Mouse (Mus musculus) liver, embryonic 11.5 days (tissue): ENCODE data around the gene Traip. TPM values are rescaled to one million over a fixed set of nuclear protein-coding genes. Genes with fewer than 3 reads are reported as not detected.

ENCODE experiments used
- ATAC-seq: fragments of 200-750 bp; cut with Nextera tagmentation; replicated peaks from 2 replicates; pipeline ENCODE4 v1.8.0; 2017; ENCODE audit warnings: moderate number of reproducible peaks, mild to moderate bottlenecking, moderate TSS enrichment, moderate library complexity; ENCODE audit not compliant: low FRiP score
- DNase-seq: peaks from one replicate; pipeline ENCODE4 v3.0.0-alpha.2; 2017; ENCODE audit warnings: low spot score
- H3K27ac ChIP-seq: fragments of 300-500 bp; sonication (generic); 2 replicates; pipeline ENCODE4 v1.5.1; 2014; ENCODE audit warnings: mild to moderate bottlenecking, low read depth, low read length, control low read depth
- H3K27me3 ChIP-seq: fragments of 300-500 bp; sonication (generic); replicated peaks from 2 replicates; pipeline ENCODE4 v1.6.1; 2014; ENCODE audit warnings: low read length, mixed read lengths; ENCODE audit not compliant: control insufficient read depth, insufficient read depth
- H3K36me3 ChIP-seq: fragments of 300-500 bp; sonication (generic); 2 replicates; pipeline ENCODE4 v1.6.1; 2014; ENCODE audit warnings: mild to moderate bottlenecking, low read length, moderate library complexity, mixed read lengths; ENCODE audit not compliant: control insufficient read depth, insufficient read depth
- H3K4me1 ChIP-seq: fragments of 300-500 bp; sonication (generic); replicated peaks from 2 replicates; pipeline ENCODE4 v1.6.1; 2014; ENCODE audit warnings: low read length, mixed read lengths; ENCODE audit not compliant: control insufficient read depth, insufficient read depth
- H3K4me2 ChIP-seq: fragments of 300-500 bp; sonication (generic); 2 replicates; pipeline ENCODE4 v1.6.1; 2014; ENCODE audit warnings: mild to moderate bottlenecking, control low read depth, moderate library complexity
- H3K4me3 ChIP-seq: fragments of 300-500 bp; sonication (generic); 2 replicates; pipeline ENCODE4 v1.5.1; 2014; ENCODE audit warnings: low read depth, low read length, control low read depth
- H3K9ac ChIP-seq: fragments of 300-500 bp; sonication (generic); 2 replicates; pipeline ENCODE4 v1.6.1; 2014; ENCODE audit warnings: low read depth, low read length, control low read depth
- H3K9me3 ChIP-seq: fragments of 300-500 bp; sonication (generic); 2 replicates; pipeline ENCODE4 v1.6.1; 2016; ENCODE audit warnings: low read length, inconsistent platforms, mixed read lengths; ENCODE audit not compliant: control insufficient read depth
- WGBS: fragments of 180-500 bp; shearing (Covaris S2); extraction: QIAGEN DNeasy Blood & Tissue Kit; methylation state at CpG from one replicate; pipeline ENCODE4 v1.1.7; 2014; 5-methylcytosine and 5-hydroxymethylcytosine counted together
- polyA plus RNA-seq: library from polyadenylated mRNA; unstranded; fragments of >200 nt; fragmentation: Nextera tagmentation; extraction: Ambion mirVana; gene quantifications from 2 replicates; pipeline ENCODE4 v1.2.1, GENCODE M21; 2014

The Traip gene
- polyA plus RNA-seq, 1 experiment from 2014 or later: 32.9 TPM

DNA sequence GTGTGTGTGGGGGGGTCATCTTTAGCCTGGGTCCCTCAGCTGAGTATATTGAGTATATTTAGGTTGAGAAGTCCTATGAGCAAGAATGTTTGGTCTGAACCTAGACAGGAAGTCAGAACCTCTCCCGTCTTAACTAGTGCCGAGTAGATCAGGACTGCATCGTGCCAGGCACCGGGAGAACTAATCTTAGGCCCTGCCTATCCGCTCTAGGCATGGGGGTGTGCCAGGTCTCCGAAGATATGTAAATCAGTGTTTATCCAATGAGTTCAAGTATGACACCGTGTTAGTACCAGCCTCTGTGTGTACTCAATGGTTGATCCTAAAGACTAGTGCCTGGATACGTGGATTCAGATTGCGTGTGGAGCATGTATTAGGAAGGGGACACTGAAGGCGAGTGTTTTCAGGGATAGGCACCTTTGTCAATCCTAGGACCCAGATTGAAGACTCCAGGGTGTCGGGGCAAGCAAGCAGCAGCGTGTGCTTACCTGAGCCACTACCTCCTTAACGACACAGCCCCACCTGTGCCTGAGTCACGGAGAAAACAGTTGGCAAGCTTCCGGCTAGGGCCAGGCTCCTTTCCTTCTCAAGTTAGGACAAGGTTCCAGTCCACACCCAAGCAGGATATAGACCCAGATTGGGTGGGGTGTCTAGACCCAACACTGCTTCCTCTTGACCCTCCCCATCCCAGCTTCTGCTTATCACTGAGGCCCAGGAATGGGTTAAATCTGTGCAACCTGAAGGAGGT, 39.7 kb upstream of the Traip start:
- Histone ChIP-seq H3K27me3 (peaks cover 2% of the 10 kb centered on the region; the same call in 1 of the 2 replicates), H3K4me3 (no peak overlapping the region), H3K4me1 (peaks cover 24% of the 10 kb centered on the region), H3K36me3 (no peaks in the 10 kb centered on the region), H3K9me3 (no peaks in the 10 kb centered on the region), H3K9ac (no peak overlapping the region), H3K27ac (no peak overlapping the region), H3K4me2 (no peak overlapping the region)
- DNase-seq (no peak), ATAC-seq (no peak)
- WGBS: 76% methylated on average over 15 of the region's 15 CpGs

DNA sequence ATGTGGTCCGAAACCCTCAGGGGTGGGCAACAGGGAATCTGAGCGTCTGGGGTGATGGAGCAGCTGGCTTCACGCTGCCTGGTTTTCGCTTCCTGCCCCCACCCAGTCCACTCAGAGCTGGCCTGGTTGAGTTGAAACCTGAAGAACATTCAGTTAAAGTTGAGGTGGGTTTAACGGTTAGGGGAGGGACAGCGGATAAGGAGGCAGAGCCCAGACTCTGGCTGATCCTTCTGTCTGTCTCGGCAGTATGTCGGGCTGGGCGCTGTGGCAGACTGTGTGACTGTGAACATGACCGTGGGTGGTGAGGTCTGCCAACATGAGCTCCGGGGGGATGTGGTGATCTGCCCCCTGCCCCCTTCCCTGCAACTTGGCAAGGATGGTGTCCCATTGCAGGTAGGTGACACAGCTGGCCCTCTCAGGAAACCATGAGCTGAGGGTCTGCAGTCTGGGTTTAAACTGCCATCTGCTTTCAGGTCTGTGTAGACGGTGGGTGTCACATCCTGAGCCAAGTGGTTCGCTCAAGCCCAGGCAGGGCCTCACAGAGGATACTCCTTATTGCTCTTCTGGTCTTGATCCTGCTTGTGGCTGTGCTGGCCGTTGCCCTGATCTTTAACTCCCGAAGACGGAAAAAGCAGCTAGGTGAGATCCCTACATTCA, 35.0 kb upstream of the Traip start:
- H3K36me3 ChIP-seq: no peaks in the 10 kb centered on the region
- H3K9ac ChIP-seq: no peak overlapping the region
- ATAC-seq (no peak), DNase-seq (no peak)
- H3K9me3 ChIP-seq: no peaks in the 10 kb centered on the region
- H3K27me3 ChIP-seq: no peaks in the 10 kb centered on the region; the same call in 1 of the 2 replicates
- 69% methylated on average over 16 of the region's 16 CpGs for WGBS
- no peak overlapping the region for H3K27ac ChIP-seq
- H3K4me1 ChIP-seq: no peaks in the 10 kb centered on the region
- no peak overlapping the region for H3K4me3 ChIP-seq
- no peak overlapping the region for H3K4me2 ChIP-seq

DNA sequence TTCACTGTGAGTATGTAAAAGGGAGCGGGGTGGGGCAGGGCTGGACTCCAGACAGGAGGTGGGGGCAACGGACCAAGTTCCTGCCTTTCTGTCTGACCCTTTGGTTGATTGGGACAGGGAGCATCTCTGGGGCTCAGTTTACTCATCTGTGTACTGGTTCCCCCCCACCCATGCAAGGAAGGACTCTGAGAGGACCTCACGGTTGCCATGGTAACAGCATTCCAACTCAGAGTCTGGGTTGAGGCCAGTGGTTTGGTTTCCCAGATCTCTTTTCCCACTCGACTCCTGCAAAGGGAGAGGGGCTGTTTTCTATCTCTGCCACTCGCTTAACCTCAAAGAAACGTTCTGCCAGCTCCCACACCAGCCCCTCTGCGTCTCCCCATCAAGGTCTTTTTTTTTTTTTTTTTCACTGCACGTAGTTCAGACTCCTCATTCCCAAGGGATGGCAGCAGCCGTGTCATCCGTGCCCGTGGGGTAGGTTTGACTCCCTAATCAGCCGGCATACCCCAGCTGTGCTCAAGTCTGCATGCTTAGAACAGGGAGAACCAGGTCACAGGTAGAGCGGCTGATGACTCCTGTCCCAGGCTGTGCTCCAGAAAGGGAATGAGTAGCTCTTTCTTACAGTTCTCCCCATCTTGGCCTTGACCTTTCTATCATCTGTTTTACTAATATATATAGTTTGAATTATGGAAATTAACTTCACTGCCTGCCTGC, 31.9 kb upstream of the Traip start:
- Histone ChIP-seq H3K27ac (no peak overlapping the region), H3K36me3 (no peaks in the 10 kb centered on the region), H3K9me3 (no peaks in the 10 kb centered on the region), H3K9ac (no peak overlapping the region), H3K4me1 (no peaks in the 10 kb centered on the region), H3K4me3 (no peak overlapping the region), H3K27me3 (no peaks in the 10 kb centered on the region; the same call in 1 of the 2 replicates), H3K4me2 (no peak overlapping the region)
- DNase-seq: no peak
- ATAC-seq: no peak
- WGBS: 42% methylated on average over 13 of the region's 13 CpGs

DNA sequence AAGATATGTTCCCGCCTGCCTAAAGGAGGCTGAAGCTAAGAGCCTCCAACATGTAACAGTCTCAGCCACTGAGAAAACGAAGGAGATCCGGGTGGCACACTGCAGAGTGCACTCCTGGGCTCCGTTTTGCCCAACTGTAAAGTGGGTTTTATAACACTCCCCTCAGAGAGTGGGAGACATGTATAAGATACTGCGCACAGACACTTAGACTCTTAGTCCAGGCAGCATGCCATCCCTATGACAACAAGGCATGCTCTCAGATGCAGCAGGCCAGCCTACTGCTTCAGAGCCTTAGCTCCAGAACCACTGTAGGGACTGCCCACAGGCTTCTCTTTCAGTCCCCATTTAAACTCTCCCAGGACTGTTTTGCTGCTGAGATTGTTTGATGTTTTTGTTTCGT, 31.1 kb upstream of the Traip start:
- H3K36me3 ChIP-seq: no peaks in the 10 kb centered on the region
- 70% methylated on average over 6 of the region's 6 CpGs for WGBS
- DNase-seq: no peak

DNA sequence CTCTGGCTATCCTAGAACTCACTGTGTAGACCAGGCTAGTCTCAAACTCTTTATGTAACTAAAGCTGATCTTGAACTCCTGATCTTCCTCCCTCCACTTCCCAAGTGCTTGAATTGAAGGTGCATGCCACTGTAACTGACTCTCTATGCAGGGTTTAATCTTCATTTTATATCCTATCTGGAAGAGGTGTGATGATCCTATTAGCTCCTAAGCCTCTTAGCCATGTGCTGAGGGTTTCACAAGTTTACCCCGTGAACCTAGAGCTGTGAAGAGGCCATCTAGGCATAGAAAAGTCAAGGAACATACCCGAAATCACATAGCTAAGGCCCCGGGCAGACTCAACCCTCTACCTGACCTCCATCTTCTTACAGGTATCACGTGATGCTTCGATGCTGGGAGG, 30.5 kb upstream of the Traip start:
- Histone ChIP-seq H3K4me3 (no peak overlapping the region), H3K4me1 (0 out of 2 replicates have a peak, but pooled peaks cover 3% of the 10 kb centered on the region), H3K4me2 (no peak overlapping the region), H3K36me3 (no peaks in the 10 kb centered on the region), H3K9ac (no peak overlapping the region), H3K9me3 (no peaks in the 10 kb centered on the region), H3K27me3 (peaks cover 3% of the 10 kb centered on the region), H3K27ac (no peak overlapping the region)
- DNase-seq (no peak), ATAC-seq (no peak)
- 65% methylated on average over 5 of the region's 5 CpGs for WGBS

More for the DNA sequence above, 31.1 kb upstream of the Traip start:
- no peak overlapping the region for H3K9ac ChIP-seq
- no peaks in the 10 kb centered on the region for H3K9me3 ChIP-seq
- H3K27me3 ChIP-seq: peaks cover 2% of the 10 kb centered on the region
- ATAC-seq: no peak
- H3K4me1 ChIP-seq: 0 out of 2 replicates have a peak, but pooled peaks cover 1% of the 10 kb centered on the region
- H3K27ac ChIP-seq: no peak overlapping the region
- H3K4me2 ChIP-seq: no peak overlapping the region
- H3K4me3 ChIP-seq: no peak overlapping the region

DNA sequence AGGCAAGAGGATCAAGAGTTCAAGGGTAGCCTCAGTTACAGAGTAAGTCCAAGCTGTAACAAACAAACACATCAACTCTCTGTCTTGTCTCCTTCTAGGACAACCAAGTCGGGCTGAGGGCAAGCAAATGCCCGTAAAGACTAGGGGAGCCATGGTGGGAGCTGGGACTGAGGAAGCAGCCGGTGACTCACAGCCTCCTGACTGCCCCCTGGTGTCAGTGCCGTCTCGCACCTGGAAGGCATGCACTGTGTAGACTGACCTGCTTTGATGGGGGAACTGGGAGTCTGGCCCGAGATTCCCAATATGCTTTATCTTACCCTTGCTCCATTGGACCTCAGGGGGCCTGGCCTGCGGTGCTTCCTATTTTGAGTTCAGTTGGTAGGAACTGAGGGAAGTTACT, 26.9 kb upstream of the Traip start:
- Histone ChIP-seq H3K9ac (no peak overlapping the region), H3K4me1 (0 out of 2 replicates have a peak, but pooled peaks cover 6% of the 10 kb centered on the region), H3K27me3 (peaks cover 3% of the 10 kb centered on the region), H3K9me3 (no peaks in the 10 kb centered on the region), H3K4me3 (no peak overlapping the region), H3K36me3 (no peaks in the 10 kb centered on the region), H3K27ac (no peak overlapping the region), H3K4me2 (no peak overlapping the region)
- peak; percentile 58; the same call in 1 of the 2 replicates for ATAC-seq
- DNase-seq: no peak
- WGBS: 32% methylated on average over 7 of the region's 7 CpGs

DNA sequence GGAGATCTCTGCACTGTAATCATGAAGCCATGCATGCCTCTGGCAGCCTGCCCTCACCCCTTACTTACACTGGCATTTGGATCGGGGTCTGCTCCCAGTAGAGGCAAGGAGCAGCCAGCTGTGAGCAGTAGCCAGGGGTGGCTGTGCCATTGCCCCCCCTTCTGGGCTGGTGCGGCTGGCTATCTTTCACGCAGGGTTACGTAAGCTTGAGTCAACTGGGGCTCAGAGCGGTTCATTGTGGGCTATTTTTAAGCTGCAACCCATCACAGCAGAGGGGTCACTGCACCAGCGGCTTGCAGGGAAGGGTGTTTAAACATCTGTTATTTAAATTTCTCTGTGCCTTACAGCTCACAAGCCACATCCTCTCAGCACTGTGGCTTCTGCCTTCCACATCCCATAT, 26.0 kb upstream of the Traip start:
- no peak for DNase-seq
- H3K4me3 ChIP-seq: no peak overlapping the region
- H3K4me2 ChIP-seq: no peak overlapping the region
- H3K27me3 ChIP-seq: peaks cover 3% of the 10 kb centered on the region
- H3K36me3 ChIP-seq: no peaks in the 10 kb centered on the region
- ATAC-seq: no peak
- H3K4me1 ChIP-seq: 0 out of 2 replicates have a peak, but pooled peaks cover 11% of the 10 kb centered on the region
- WGBS: 43% methylated on average over 6 of the region's 6 CpGs
- H3K27ac ChIP-seq: no peak overlapping the region
- no peaks in the 10 kb centered on the region for H3K9me3 ChIP-seq
- no peak overlapping the region for H3K9ac ChIP-seq

DNA sequence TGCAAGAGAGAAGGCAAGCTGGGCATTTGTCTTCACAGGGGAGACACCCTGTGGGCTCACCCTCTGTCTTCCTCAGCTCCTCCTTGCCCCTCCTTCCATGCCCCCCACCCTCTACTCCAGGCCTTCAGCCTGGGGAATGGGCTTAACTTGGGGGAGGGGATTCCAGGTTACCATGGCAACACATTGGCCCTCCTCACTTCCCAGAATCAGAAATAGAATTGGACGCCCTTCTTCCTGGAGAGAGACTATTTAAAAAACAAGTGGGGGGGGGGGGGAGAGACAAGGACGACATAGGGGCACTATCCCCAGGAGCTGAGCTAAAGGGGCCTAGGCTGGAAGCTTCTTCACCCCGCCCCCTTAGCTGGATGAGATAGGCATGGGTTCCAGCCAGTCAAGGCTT, 24.7 kb upstream of the Traip start:
- no peaks in the 10 kb centered on the region for H3K9me3 ChIP-seq
- ATAC-seq (no peak), DNase-seq (no peak)
- H3K4me2 ChIP-seq: no peak overlapping the region
- H3K4me3 ChIP-seq: no peak overlapping the region
- H3K4me1 ChIP-seq: 0 out of 2 replicates have a peak, but pooled peaks cover 11% of the 10 kb centered on the region
- H3K9ac ChIP-seq: no peak overlapping the region
- 34% methylated on average over 3 of the region's 3 CpGs for WGBS
- H3K36me3 ChIP-seq: no peaks in the 10 kb centered on the region
- peaks cover 3% of the 10 kb centered on the region for H3K27me3 ChIP-seq
- H3K27ac ChIP-seq: no peak overlapping the region
